Mouse (Mus musculus): ENCODE results near the gene Atg10. TPM values are rescaled to one million over a fixed set of nuclear protein-coding genes. Genes with fewer than 3 reads are reported as not detected.

The Atg10 gene
- polyA plus RNA-seq, 1 experiment = 11.1 TPM

GRCm38 (mm10) chr13:91160616-91161015, 63.2 kb downstream of the Atg10 start:
- H3K4me3 ChIP-seq (replicated peaks; ENCODE audit: insufficient read depth, low read depth, low read length) = no peak overlapping the region
- DNase-seq = no peak
- TF ChIP-seq POLR2A (IDR thresholded peaks at IDR 0.05; ENCODE audit: borderline replicate concordance, insufficient read depth, low read length) = no peak
- no peak for TF ChIP-seq CTCF (IDR thresholded peaks at IDR 0.05; ENCODE audit: borderline replicate concordance, insufficient read depth, low read depth, low read length)
- WGBS = 77% methylated on average over 3 of the region's 3 CpGs
- no peaks in the 10 kb centered on the region for H3K27me3 ChIP-seq (ENCODE audit: control insufficient read depth, insufficient read depth, low read length)
- no peak overlapping the region for H3K27ac ChIP-seq (ENCODE audit: insufficient read depth, low read length)
- no peaks in the 10 kb centered on the region; the same call in 1 of the 2 replicates for H3K4me1 ChIP-seq (ENCODE audit: control insufficient read depth, insufficient read depth, low read length)

- no peak for TF ChIP-seq POLR2A (IDR thresholded peaks at IDR 0.05; ENCODE audit: borderline replicate concordance, insufficient read depth, low read length)
- no peak for TF ChIP-seq CTCF (IDR thresholded peaks at IDR 0.05; ENCODE audit: borderline replicate concordance, insufficient read depth, low read depth, low read length)
- H3K27ac ChIP-seq (ENCODE audit: insufficient read depth, low read length) = no peak overlapping the region
- no peak overlapping the region for H3K4me3 ChIP-seq (replicated peaks; ENCODE audit: insufficient read depth, low read depth, low read length)
- no peaks in the 10 kb centered on the region; the same call in 1 of the 2 replicates for H3K4me1 ChIP-seq (ENCODE audit: control insufficient read depth, insufficient read depth, low read length)
- WGBS = 65% methylated on average over 2 of the region's 2 CpGs
- H3K27me3 ChIP-seq (ENCODE audit: control insufficient read depth, insufficient read depth, low read length) = no peaks in the 10 kb centered on the region
- no peak for DNase-seq
Observed at GRCm38 (mm10) chr13:91159881-91160280, 63.9 kb downstream of the Atg10 start.

GRCm38 (mm10) chr13:91157941-91158340, 65.8 kb downstream of the Atg10 start:
- WGBS = 93% methylated on average over 4 of the region's 4 CpGs
- H3K4me1 ChIP-seq (ENCODE audit: control insufficient read depth, insufficient read depth, low read length) = no peaks in the 10 kb centered on the region; the same call in 1 of the 2 replicates
- H3K27me3 ChIP-seq (ENCODE audit: control insufficient read depth, insufficient read depth, low read length) = no peaks in the 10 kb centered on the region
- TF ChIP-seq CTCF (IDR thresholded peaks at IDR 0.05; ENCODE audit: borderline replicate concordance, insufficient read depth, low read depth, low read length) (no peak), POLR2A (IDR thresholded peaks at IDR 0.05; ENCODE audit: borderline replicate concordance, insufficient read depth, low read length) (no peak)
- no peak overlapping the region for H3K27ac ChIP-seq (ENCODE audit: insufficient read depth, low read length)
- H3K4me3 ChIP-seq (replicated peaks; ENCODE audit: insufficient read depth, low read depth, low read length) = no peak overlapping the region
- DNase-seq = no peak

- Histone ChIP-seq H3K27ac (ENCODE audit: insufficient read depth, low read length) (no peak overlapping the region), H3K4me1 (ENCODE audit: control insufficient read depth, insufficient read depth, low read length) (no peaks in the 10 kb centered on the region; the same call in 1 of the 2 replicates), H3K4me3 (replicated peaks; ENCODE audit: insufficient read depth, low read depth, low read length) (no peak overlapping the region), H3K27me3 (ENCODE audit: control insufficient read depth, insufficient read depth, low read length) (no peaks in the 10 kb centered on the region)
- TF ChIP-seq CTCF (IDR thresholded peaks at IDR 0.05; ENCODE audit: borderline replicate concordance, insufficient read depth, low read depth, low read length) = no peak
- TF ChIP-seq POLR2A (IDR thresholded peaks at IDR 0.05; ENCODE audit: borderline replicate concordance, insufficient read depth, low read length) = no peak
- DNase-seq = no peak
Observed at GRCm38 (mm10) chr13:91157429-91157828, 66.3 kb downstream of the Atg10 start.

GRCm38 (mm10) chr13:91156949-91157348, 66.8 kb downstream of the Atg10 start:
- Histone ChIP-seq H3K4me3 (replicated peaks; ENCODE audit: insufficient read depth, low read depth, low read length) (no peak overlapping the region), H3K4me1 (ENCODE audit: control insufficient read depth, insufficient read depth, low read length) (no peaks in the 10 kb centered on the region), H3K27ac (ENCODE audit: insufficient read depth, low read length) (no peak overlapping the region), H3K27me3 (ENCODE audit: control insufficient read depth, insufficient read depth, low read length) (no peaks in the 10 kb centered on the region)
- WGBS = 100% methylated on average over 2 of the region's 2 CpGs
- no peak for TF ChIP-seq POLR2A (IDR thresholded peaks at IDR 0.05; ENCODE audit: borderline replicate concordance, insufficient read depth, low read length)
- no peak for TF ChIP-seq CTCF (IDR thresholded peaks at IDR 0.05; ENCODE audit: borderline replicate concordance, insufficient read depth, low read depth, low read length)
- DNase-seq = no peak

- DNase-seq = no peak
- Histone ChIP-seq H3K27ac (ENCODE audit: insufficient read depth, low read length) (no peak overlapping the region), H3K4me3 (replicated peaks; ENCODE audit: insufficient read depth, low read depth, low read length) (no peak overlapping the region), H3K27me3 (ENCODE audit: control insufficient read depth, insufficient read depth, low read length) (no peaks in the 10 kb centered on the region), H3K4me1 (ENCODE audit: control insufficient read depth, insufficient read depth, low read length) (no peaks in the 10 kb centered on the region)
- TF ChIP-seq CTCF (IDR thresholded peaks at IDR 0.05; ENCODE audit: borderline replicate concordance, insufficient read depth, low read depth, low read length) = no peak
- no peak for TF ChIP-seq POLR2A (IDR thresholded peaks at IDR 0.05; ENCODE audit: borderline replicate concordance, insufficient read depth, low read length)
- WGBS = 78% methylated on average over 5 of the region's 5 CpGs
Observed at GRCm38 (mm10) chr13:91156308-91156707, 67.5 kb downstream of the Atg10 start.

GRCm38 (mm10) chr13:91155429-91156207, 68.2 kb downstream of the Atg10 start:
- WGBS = 65% methylated on average over 4 of the region's 4 CpGs
- TF ChIP-seq POLR2A (IDR thresholded peaks at IDR 0.05; ENCODE audit: borderline replicate concordance, insufficient read depth, low read length) (no peak), CTCF (IDR thresholded peaks at IDR 0.05; ENCODE audit: borderline replicate concordance, insufficient read depth, low read depth, low read length) (no peak)

GRCm38 (mm10) chr13:91154622-91155021, 69.1 kb downstream of the Atg10 start:
- no peaks in the 10 kb centered on the region for H3K4me1 ChIP-seq (ENCODE audit: control insufficient read depth, insufficient read depth, low read length)
- no peak overlapping the region for H3K27ac ChIP-seq (ENCODE audit: insufficient read depth, low read length)
- TF ChIP-seq CTCF (IDR thresholded peaks at IDR 0.05; ENCODE audit: borderline replicate concordance, insufficient read depth, low read depth, low read length) (no peak), POLR2A (IDR thresholded peaks at IDR 0.05; ENCODE audit: borderline replicate concordance, insufficient read depth, low read length) (no peak)
- no peaks in the 10 kb centered on the region for H3K27me3 ChIP-seq (ENCODE audit: control insufficient read depth, insufficient read depth, low read length)
- 72% methylated on average over 7 of the region's 7 CpGs for WGBS
- DNase-seq = no peak
- no peak overlapping the region for H3K4me3 ChIP-seq (replicated peaks; ENCODE audit: insufficient read depth, low read depth, low read length)

More at GRCm38 (mm10) chr13:91155429-91156207, 68.2 kb downstream of the Atg10 start:
- Histone ChIP-seq H3K27me3 (ENCODE audit: control insufficient read depth, insufficient read depth, low read length) (no peaks in the 10 kb centered on the region), H3K27ac (ENCODE audit: insufficient read depth, low read length) (no peak overlapping the region), H3K4me3 (replicated peaks; ENCODE audit: insufficient read depth, low read depth, low read length) (no peak overlapping the region), H3K4me1 (ENCODE audit: control insufficient read depth, insufficient read depth, low read length) (no peaks in the 10 kb centered on the region)
- no peak for DNase-seq

Measured in cerebellum, adult 2 months (tissue).